ENCODE assay signal across 8 mouse cellular contexts in genomic region chr4:55231522-55231921, GRCm38 (mm10).
DNase-seq lines count a peak whose midpoint lies in the region; ATAC-seq and TF ChIP-seq lines count a peak whose summit lies in the region.

No protein-coding gene starts in this region.

- no peaks in the 10 kb centered on the region for H3K27me3 ChIP-seq in forebrain, embryonic 11.5 days (ENCODE audit: control insufficient read depth, insufficient read depth, low read length)
- no peaks in the 10 kb centered on the region for H3K27me3 ChIP-seq in forebrain, embryonic 10.5 days (ENCODE audit: poor library complexity, severe bottlenecking)
- H3K27me3 ChIP-seq in midbrain, embryonic 10.5 days (ENCODE audit: low read depth, poor library complexity, severe bottlenecking) = no peaks in the 10 kb centered on the region
- H3K27me3 ChIP-seq in midbrain, embryonic 13.5 days = no peaks in the 10 kb centered on the region
- no peaks in the 10 kb centered on the region for H3K27me3 ChIP-seq in midbrain, postnatal 0 days (ENCODE audit: insufficient read depth, low read length)

- TF ChIP-seq CTCF in cortical plate, adult 2 months (IDR thresholded peaks at IDR 0.05; ENCODE audit: extremely low read depth, insufficient read depth, low read length) = peak; percentile 52
- TF ChIP-seq CTCF in midbrain, postnatal 0 days (IDR thresholded peaks at IDR 0.05) = peak; percentile 66

- no peak for DNase-seq in forebrain, embryonic 11.5 days (ENCODE audit: low spot score)
- no peak for DNase-seq in forebrain, embryonic 10.5 days (ENCODE audit: extremely low spot score, low spot score)
- DNase-seq in midbrain, embryonic 10.5 days (ENCODE audit: low spot score) = peak; percentile 48
- DNase-seq in midbrain, postnatal 0 days (ENCODE audit: low spot score) = peak; percentile 39
- DNase-seq in testis, postnatal 10 days (ENCODE audit: low spot score) = no peak
- no peak for DNase-seq in Muller cell, postnatal 12 days (ENCODE audit: inconsistent ontology term)

- no peak overlapping the region for H3K4me2 ChIP-seq in forebrain, embryonic 11.5 days (ENCODE audit: low read depth, low read length, severe bottlenecking)
- H3K4me2 ChIP-seq in midbrain, embryonic 13.5 days (replicated peaks) = no peak overlapping the region
- H3K4me2 ChIP-seq in midbrain, postnatal 0 days (ENCODE audit: low read depth, low read length, poor library complexity, severe bottlenecking) = no peak overlapping the region

- H3K4me3 ChIP-seq in forebrain, embryonic 11.5 days (ENCODE audit: low read depth, low read length) = no peak overlapping the region
- H3K4me3 ChIP-seq in forebrain, embryonic 10.5 days = no peak overlapping the region
- no peak overlapping the region for H3K4me3 ChIP-seq in midbrain, embryonic 10.5 days
- no peak overlapping the region for H3K4me3 ChIP-seq in midbrain, embryonic 13.5 days (replicated peaks)
- no peak overlapping the region for H3K4me3 ChIP-seq in cortical plate, adult 2 months (ENCODE audit: insufficient read depth, low read length)
- H3K4me3 ChIP-seq in midbrain, postnatal 0 days (ENCODE audit: low read depth, low read length) = no peak overlapping the region

- no peaks in the 10 kb centered on the region for H3K4me1 ChIP-seq in forebrain, embryonic 11.5 days (replicated peaks; ENCODE audit: control insufficient read depth, insufficient read depth, low read length)
- H3K4me1 ChIP-seq in forebrain, embryonic 10.5 days = no peaks in the 10 kb centered on the region; the same call in 1 of the 2 replicates
- H3K4me1 ChIP-seq in midbrain, embryonic 10.5 days = no peaks in the 10 kb centered on the region
- H3K4me1 ChIP-seq in midbrain, embryonic 13.5 days (replicated peaks) = no peaks in the 10 kb centered on the region
- H3K4me1 ChIP-seq in cortical plate, adult 2 months (ENCODE audit: control insufficient read depth, insufficient read depth, low read length) = no peaks in the 10 kb centered on the region
- H3K4me1 ChIP-seq in midbrain, postnatal 0 days (ENCODE audit: insufficient read depth, low read length) = no peaks in the 10 kb centered on the region

- TF ChIP-seq POLR2A in cortical plate, adult 2 months (IDR thresholded peaks at IDR 0.05; ENCODE audit: extremely low read depth, insufficient read depth, low read length) = no peak

- no peaks in the 10 kb centered on the region for H3K36me3 ChIP-seq in forebrain, embryonic 11.5 days (ENCODE audit: control insufficient read depth, insufficient read depth, low read length)
- no peaks in the 10 kb centered on the region for H3K36me3 ChIP-seq in forebrain, embryonic 10.5 days (replicated peaks)
- no peaks in the 10 kb centered on the region for H3K36me3 ChIP-seq in midbrain, embryonic 10.5 days
- H3K36me3 ChIP-seq in midbrain, embryonic 13.5 days = no peaks in the 10 kb centered on the region
- H3K36me3 ChIP-seq in midbrain, postnatal 0 days (ENCODE audit: insufficient read depth, low read length) = no peaks in the 10 kb centered on the region

- no peak overlapping the region for H3K27ac ChIP-seq in forebrain, embryonic 11.5 days (ENCODE audit: low read depth, low read length)
- no peak overlapping the region for H3K27ac ChIP-seq in forebrain, embryonic 10.5 days
- H3K27ac ChIP-seq in midbrain, embryonic 10.5 days (replicated peaks) = no peak overlapping the region
- no peak overlapping the region for H3K27ac ChIP-seq in midbrain, embryonic 13.5 days
- H3K27ac ChIP-seq in cortical plate, adult 2 months (ENCODE audit: insufficient read depth, low read length) = no peak overlapping the region
- no peak overlapping the region for H3K27ac ChIP-seq in midbrain, postnatal 0 days (ENCODE audit: low read depth, low read length)

- WGBS in forebrain, embryonic 11.5 days = 35% methylated on average over 4 of the region's 4 CpGs
- 30% methylated on average over 4 of the region's 4 CpGs for WGBS in forebrain, embryonic 10.5 days
- WGBS in midbrain, embryonic 10.5 days = 32% methylated on average over 4 of the region's 4 CpGs
- 29% methylated on average over 4 of the region's 4 CpGs for WGBS in midbrain, embryonic 13.5 days
- 33% methylated on average over 4 of the region's 4 CpGs for WGBS in midbrain, postnatal 0 days

- H3K9ac ChIP-seq in forebrain, embryonic 11.5 days (ENCODE audit: low read length) = no peak overlapping the region
- no peak overlapping the region for H3K9ac ChIP-seq in midbrain, embryonic 13.5 days (replicated peaks)
- no peak overlapping the region for H3K9ac ChIP-seq in midbrain, postnatal 0 days (replicated peaks; ENCODE audit: low read length, poor library complexity, severe bottlenecking)

- no peaks in the 10 kb centered on the region for H3K9me3 ChIP-seq in forebrain, embryonic 11.5 days (ENCODE audit: control insufficient read depth, low read length)
- no peaks in the 10 kb centered on the region for H3K9me3 ChIP-seq in forebrain, embryonic 10.5 days
- H3K9me3 ChIP-seq in midbrain, embryonic 10.5 days (replicated peaks) = no peaks in the 10 kb centered on the region
- no peaks in the 10 kb centered on the region for H3K9me3 ChIP-seq in midbrain, embryonic 13.5 days
- H3K9me3 ChIP-seq in midbrain, postnatal 0 days (ENCODE audit: low read length) = no peaks in the 10 kb centered on the region

- peak; percentile 58; the same call in 1 of the 2 replicates for ATAC-seq in forebrain, embryonic 11.5 days (replicated peaks; ENCODE audit: low FRiP score)
- no peak for ATAC-seq in midbrain, embryonic 13.5 days
- ATAC-seq in midbrain, postnatal 0 days (ENCODE audit: low FRiP score) = no peak

Comparison
In these comparisons a context has a peak if more than half of its experiments do, and no peak if none do; other contexts are left out.
1. DNase-seq: peak in midbrain, embryonic 10.5 days (single experiment) and midbrain, postnatal 0 days (single experiment); none in forebrain, embryonic 11.5 days (single experiment), forebrain, embryonic 10.5 days (single experiment), testis, postnatal 10 days (single experiment) and Muller cell, postnatal 12 days (single experiment).